Mouse (Mus musculus) cerebellum, postnatal 4 days (tissue): ENCODE measurements around the gene Oxld1.

Source experiments
- DNase-seq, 2 experiments: peaks; one replicate each; pipeline ENCODE4 v3.0.0; 2022; ENCODE audit warnings: low spot score in 2 of 2, mixed read lengths in 1 of 2

The Oxld1 gene

GRCm38 (mm10) chr11:120484265-120484981 is 26.6 kb upstream of the Oxld1 start, which contains the start of gene Mrpl12:
TSS of gene Mrpl12 (plus strand) at chr11:120484613.
- peak; percentile 79 to 83 for DNase-seq

GRCm38 (mm10) chr11:120483448-120483934 is 25.6 kb upstream of the Oxld1 start:
- no peak for DNase-seq

GRCm38 (mm10) chr11:120472052-120472451 is 14.2 kb upstream of the Oxld1 start:
- DNase-seq = no peak

GRCm38 (mm10) chr11:120467736-120468092 is 9.8 kb upstream of the Oxld1 start:
- DNase-seq = no peak

- DNase-seq = peak; percentile 81 to 92
Observed at GRCm38 (mm10) chr11:120467051-120467735, 9.3 kb upstream of the Oxld1 start, which contains the start of gene Arl16. TSS of gene Arl16 (minus strand) at chr11:120467607.

DNA sequence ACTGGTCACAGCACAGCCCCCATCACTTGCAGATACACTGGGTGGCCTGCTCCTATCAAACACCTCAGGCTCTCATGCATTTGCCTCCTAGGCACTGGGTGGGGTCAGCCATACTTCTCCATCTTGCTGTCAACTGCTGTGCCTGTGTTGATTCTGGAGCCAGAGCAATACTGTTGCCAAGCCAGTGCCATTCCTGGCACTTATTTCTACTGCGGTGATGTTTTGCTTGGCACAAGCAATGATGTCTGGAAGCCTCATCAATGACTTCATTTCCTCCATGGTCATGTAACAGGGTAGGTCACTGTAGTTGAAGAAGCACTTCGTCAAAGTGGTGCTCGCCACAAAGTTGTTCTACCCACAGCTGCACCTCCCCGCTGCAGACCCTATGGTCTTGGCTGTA is 7.7 kb upstream of the Oxld1 start:
- DNase-seq = no peak

DNA sequence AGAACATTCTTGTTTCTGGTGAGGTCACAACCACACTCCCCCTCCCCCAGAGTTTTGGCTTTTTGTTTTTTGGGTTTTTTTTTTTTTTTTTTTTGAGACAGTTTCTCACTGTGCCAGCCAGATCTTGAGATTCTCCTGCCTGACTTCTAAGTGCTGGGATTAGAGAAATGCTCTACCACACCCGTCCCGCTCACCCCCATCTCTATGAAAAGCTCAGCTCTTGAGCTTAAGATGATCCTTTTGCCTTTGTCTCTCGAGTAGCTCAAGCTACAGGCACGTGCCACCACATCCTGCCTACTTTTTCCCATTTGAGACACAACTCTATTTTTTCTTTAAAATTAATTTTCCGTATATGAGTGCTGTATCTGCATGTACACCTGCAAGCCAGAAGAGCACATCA is 6.5 kb upstream of the Oxld1 start:
- DNase-seq = no peak

DNA sequence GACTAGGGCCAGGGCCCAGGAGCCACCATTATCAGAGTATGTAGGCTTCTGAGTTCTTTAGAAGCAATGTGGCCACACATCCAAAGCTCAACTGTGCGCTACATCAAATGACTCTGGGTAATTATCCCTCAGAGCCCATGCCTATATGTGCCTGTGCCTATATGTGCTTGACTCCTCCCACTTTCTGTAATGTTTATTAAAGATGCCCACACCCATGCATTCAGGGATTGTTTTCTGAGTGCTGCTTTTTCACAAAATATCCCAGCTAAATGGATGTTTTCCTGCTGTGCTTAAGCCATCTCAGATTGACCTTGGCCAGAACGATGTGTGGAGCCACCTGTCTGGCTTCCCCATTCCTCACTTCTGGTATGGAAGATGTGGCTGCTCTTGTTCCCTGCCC is 5.7 kb upstream of the Oxld1 start:
- DNase-seq = no peak

DNA sequence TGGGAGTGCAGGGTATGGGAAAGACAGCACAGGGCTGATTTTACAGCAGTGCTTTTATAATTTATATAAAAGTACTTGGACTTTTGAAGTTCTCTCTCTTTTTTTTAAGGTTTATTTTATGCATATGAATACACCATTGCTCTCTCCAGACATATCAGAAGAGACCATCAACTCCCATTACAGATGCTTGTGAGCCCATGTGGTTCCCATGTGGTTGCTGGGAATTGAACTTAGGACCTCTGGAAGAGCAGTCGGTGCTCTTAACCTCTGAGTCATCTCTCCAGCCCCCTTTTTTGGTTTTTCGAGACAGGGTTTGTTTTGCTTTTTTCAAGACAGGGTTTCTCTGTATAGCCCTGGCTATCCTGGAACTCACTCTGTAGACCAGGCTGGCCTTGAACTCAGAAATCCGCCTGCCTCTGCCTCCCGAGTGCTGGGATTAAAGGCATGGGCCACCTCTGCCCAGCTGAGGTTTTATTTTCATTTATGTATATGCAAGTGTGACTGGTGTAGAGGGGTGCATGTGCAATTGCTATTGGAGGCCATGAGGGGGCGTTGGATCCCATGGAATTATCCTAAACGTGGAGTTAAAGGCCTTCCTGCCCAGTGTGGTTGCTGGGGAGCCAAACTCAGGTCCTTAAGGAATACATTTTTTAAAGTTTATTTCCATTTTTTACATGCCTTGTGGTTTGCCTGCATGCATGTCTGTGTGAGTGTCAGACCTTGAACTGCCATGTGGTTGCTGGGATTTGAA is 1.2 kb upstream of the Oxld1 start:
- DNase-seq = no peak

DNA sequence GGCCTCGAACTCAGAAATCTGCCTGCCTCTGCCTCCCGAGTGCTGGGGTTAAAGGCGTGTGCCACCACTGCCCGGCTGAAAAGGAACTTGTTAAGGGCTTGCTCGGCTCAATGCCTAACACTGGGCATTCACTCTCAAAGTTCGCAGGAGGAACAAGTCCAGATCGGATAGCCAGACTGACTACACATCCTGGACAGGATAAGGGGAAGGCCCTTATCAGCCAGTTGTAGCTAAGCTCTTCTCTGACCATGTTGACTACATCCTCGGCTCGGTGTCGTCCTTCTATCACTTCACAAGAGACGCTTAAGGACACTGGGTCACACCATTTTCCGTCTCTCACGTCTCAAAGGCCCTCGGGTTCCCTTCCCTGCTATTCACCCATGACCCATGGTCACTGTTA is 498 bp downstream of the Oxld1 start:
- DNase-seq = no peak

- DNase-seq = no peak
Observed at GRCm38 (mm10) chr11:120455413-120455812, 2.5 kb downstream of the Oxld1 start.

DNA sequence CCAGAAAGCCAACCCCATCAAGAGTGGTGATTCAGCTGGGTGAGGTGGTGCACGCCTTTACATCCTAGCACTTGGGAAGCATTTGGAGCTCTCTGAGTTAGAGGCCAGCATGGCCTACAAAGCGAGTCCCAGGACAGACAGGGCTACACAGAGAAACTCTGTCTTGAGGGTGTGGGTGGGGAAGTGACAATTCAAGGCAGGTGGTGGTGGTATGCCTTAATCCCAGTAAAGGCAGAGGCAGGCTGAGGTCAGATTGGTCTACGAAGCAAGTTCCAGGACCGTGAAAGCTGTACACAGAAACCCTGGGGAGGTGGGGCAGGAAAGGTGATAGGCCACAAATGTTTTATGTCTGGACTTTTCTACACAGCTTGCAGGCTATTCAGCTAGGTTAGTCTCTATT is 2.9 kb downstream of the Oxld1 start:
- DNase-seq = no peak

GRCm38 (mm10) chr11:120453306-120453705 is 4.6 kb downstream of the Oxld1 start, which contains the start of gene Pde6g:
TSS of gene Pde6g (minus strand) at chr11:120453500.
- no peak for DNase-seq

DNA sequence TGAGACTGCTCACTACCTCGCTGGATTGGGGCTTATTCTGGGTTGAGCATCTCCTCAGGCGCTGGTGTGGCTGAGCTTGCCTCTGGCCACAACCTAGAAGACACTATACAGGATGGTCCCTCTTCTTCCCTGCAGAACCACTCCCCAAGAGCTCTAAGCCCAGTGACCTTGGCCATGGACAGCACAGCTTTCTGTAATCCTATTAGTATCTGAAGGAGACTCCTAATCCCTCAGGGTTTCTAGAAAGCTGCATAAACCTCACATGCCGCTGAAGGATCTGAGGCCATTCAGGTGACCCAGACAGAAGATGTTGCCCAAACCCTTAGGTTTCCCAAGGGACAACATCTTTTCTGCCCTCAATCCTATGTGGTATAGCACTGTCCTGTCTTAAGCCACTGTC is 5.6 kb downstream of the Oxld1 start:
- no peak for DNase-seq

DNA sequence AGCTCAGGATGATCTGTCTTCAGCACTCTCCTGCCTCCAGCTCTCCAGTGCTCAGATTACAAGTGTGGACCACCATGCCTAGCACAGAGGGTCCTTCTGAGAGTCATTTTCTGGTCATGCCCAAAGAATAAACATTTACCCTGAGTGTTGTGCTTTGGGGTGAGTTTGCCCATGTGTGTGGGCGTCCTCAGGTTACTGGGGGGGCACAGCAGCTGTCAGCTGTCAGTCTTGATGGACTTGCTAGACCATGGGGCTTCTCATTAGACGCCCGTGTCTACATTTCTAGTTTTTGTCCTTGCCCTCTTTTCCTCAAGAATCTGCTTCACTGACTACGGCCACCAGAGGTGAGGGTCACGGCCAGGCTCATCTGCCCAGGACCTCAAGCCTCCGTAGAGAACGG is 10.7 kb downstream of the Oxld1 start:
- DNase-seq = no peak

DNA sequence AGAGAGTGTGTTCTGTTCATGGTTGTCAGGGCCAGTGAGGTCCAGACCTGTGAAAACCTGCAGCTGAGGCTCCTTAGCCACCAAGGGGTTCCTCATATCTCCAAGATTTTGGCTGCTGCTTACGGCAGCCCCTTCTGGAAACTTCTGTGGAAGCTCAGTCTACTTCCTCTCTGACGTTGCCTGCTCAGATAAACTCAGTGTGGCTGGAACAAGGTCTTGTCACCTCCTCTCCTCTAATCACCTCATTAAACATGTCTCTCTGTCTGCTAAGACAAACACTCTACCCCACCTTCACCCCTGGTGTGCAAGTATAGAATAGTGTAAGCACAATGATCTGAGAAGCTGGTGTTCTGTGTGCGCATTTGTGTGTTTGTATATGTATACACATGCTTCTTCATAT is 12.4 kb downstream of the Oxld1 start:
- DNase-seq = no peak

DNA sequence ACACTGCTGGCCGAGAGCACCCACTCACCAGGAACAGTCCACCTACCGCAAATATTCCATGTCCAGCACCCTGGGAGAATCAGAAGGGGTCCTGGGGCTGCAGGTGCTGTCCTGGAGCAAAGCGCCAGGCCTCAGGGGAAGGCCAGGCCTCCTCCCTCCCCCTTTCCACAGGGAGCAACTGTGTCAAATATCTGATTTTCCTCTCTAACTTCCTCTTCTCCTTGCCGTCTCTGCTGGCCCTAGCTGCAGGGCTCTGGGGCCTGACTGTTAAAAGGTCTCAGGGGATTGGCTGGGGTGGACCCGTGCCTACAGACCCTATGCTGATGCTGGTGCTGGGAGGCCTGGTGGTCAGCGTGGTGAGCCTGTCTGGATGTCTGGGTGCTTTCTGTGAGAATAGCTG is 13.8 kb downstream of the Oxld1 start:
- no peak for DNase-seq

DNA sequence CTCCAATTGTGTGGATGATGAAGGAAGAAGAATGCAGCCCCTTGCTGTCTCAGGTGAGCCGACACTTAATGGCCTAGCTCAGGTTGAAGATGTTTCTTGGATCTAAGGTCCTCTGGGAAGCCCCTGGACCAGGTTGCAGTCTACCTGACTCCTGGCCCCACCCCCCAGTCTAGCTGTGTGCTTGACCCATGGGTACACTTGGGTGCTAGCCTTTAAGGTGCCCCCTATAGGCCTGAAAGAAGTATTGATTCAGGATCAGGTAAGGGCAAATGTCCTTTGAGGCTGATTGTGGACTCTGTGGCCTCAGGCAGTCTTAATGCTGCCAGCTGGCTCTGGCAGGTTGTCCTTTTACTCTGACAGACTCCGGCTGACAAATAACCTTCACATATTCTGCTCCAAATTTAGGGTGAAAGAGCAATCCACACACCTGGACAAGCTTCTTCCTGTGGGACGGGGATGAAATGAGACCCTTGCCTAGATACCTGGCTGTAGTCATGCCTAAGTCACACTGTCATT is 15.0 kb downstream of the Oxld1 start:
- no peak for DNase-seq

DNA sequence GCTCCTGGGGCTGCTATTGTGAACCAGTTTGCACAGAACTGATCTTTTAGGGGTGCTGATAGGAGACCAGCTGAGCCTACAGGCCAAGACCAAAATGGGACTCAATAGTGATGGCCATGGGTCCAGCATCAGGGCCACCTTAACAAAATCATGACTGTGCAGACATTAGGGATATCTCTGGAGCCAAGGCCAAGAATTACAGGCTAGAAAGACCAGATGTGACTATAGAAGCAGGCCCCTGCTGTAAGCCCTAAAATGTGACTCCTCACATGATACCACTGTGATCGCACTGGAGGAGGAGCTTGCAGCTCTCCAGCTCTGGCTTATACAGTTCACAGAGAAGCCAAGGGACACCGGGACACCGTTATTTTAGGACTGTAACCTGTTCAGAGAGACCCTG is 15.5 kb downstream of the Oxld1 start, which contains the start of gene Tspan10:
Gene Tspan10, plus strand, starts transcription at position 301 of the 400 bp plus-strand sequence.
- DNase-seq = no peak

DNA sequence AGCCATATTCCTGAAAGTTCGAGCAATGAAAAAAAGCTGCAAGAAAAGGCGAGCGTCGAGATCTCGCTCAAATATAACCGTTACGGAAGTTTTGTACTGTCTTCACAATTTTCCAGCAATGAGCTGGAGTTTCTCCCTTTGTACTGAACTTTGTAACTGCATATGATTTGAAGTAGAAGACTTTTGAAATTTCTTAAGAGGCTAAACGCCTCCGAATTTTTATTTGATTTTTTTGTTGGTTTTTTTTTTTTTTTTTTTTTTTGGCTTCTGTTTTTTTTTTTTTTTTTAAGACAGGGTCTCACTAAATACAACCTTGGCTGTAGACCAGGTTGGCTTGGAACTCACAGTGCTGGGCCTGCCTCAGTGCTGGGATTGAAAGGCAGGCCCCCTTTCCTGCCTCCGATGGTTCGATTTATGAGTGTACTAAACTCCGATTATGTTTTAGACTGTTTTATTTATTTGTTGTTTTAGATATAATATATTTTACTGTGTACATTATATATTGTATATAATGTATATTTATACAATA is 19.9 kb downstream of the Oxld1 start:
- no peak for DNase-seq

DNA sequence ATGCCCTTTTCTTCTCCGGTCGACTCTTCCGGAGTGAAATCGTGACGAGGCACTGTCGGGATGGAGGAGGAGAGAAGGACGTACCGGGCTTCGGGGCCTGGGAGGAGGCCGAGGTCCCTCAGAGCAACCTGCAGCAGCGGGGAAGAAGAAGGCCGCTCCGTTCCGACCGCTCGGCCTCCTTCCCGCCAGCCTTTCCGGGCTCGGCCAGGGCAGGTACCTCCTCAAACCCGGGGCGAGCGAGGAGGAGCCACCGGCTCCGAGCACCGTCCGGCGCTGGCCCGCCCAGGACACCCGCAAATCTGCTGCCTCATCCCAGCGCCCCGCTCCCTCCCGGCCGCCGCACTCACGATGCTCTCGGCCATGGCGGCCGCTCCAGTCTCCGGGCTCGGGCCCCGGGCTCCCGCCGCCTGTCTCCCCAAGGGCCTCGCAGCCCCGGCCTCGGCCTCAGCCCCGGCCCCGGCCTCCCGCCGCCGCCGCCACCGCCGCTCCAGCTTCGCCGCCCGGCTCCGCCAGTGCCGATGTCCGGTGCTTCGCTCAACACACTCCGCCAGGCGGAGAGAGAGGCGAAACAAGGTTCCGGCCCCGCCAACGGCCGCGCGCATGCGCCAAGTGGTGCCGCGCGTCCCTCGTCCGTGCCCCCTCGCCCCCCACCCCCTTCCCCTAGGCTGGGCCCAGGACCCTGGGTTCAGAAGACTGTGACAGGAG is 20.6 kb downstream of the Oxld1 start, which contains the start of gene Nploc4:
Gene Nploc4, minus strand, starts transcription at position 557 of the 705 bp plus-strand sequence.
- peak; percentile 82 to 92 for DNase-seq
